Mouse (Mus musculus): ENCODE measurements around the gene Usf3. TPM values are rescaled to one million over a fixed set of nuclear protein-coding genes. Genes with fewer than 3 reads are reported as not detected.

Usf3 gene
- polyA plus RNA-seq, 1 experiment from 2014 or later, result 2.6 TPM

DNA sequence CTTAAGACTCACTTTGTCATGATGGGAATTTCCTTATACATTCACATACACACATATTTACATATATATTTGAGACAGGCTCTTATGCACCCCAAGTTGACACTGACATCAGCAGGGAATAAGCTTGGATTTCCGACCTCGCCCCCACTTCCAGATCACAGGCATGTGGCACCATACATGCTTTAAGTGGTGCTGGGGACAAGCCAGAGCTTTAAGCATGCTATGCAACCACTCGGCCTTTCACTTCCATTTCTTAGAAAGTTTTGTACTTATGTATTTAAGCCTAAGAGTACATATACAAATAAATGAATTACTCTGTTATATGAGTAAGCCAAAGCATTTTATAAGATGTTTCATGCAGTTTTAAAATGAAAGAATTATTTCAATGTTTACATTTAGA lies 39.9 kb upstream of the Usf3 start:
- H3K9ac ChIP-seq (ENCODE audit: low read depth, low read length), result no peak overlapping the region
- H3K4me2 ChIP-seq (ENCODE audit: low read length), result no peak overlapping the region
- ATAC-seq (replicated peaks; ENCODE audit: low FRiP score, low read depth) (no peak), DNase-seq (ENCODE audit: low spot score) (no peak)
- H3K4me3 ChIP-seq (replicated peaks; ENCODE audit: low read depth, low read length), result no peak overlapping the region
- no peak for TF ChIP-seq CTCF (IDR thresholded peaks at IDR 0.05; ENCODE audit: low read depth)
- no peaks in the 10 kb centered on the region for H3K36me3 ChIP-seq (ENCODE audit: insufficient read depth, low read length)
- no peaks in the 10 kb centered on the region for H3K27me3 ChIP-seq (ENCODE audit: insufficient read depth, low read length)
- no peaks in the 10 kb centered on the region for H3K9me3 ChIP-seq (replicated peaks; ENCODE audit: low read length)
- no peak overlapping the region for H3K27ac ChIP-seq
- 85% methylated on average over 3 of the region's 3 CpGs for WGBS
- H3K4me1 ChIP-seq (replicated peaks; ENCODE audit: insufficient read depth, low read length), result 0 out of 2 replicates have a peak, but pooled peaks cover 6% of the 10 kb centered on the region

DNA sequence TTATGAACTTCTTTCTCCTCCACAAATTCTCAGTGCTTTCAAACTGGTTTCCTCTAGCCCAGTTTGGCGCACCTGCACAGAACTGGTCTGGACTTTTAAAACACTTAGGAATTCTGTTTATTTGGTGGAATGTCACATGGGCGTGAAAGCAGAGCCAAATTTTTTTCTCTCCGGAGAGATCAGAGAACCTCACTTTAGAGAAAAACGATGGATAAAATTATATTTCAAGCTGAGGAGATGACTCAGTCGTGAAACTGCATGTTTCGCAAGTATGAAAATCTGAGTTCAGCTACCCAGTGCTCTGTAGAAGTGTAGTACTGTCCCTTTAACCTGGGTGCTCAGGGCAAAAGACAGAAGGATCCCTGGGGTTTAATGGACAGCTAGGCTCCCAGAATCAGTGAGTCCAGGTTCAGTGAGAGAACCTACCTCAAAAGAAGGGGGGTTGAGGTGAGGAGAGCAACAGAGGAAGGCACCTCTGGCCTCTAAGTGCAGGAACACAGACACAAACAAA lies 36.5 kb upstream of the Usf3 start:
- TF ChIP-seq CTCF (IDR thresholded peaks at IDR 0.05; ENCODE audit: low read depth), result no peak
- Histone ChIP-seq H3K27ac (peak overlapping the region; percentile 71), H3K9ac (ENCODE audit: low read depth, low read length) (no peak overlapping the region), H3K4me2 (ENCODE audit: low read length) (peak overlapping the region; percentile 90), H3K9me3 (replicated peaks; ENCODE audit: low read length) (no peaks in the 10 kb centered on the region), H3K4me3 (replicated peaks; ENCODE audit: low read depth, low read length) (0 out of 2 replicates have a peak overlapping the region, but pooled peaks have one; percentile 11), H3K27me3 (ENCODE audit: insufficient read depth, low read length) (no peaks in the 10 kb centered on the region), H3K36me3 (ENCODE audit: insufficient read depth, low read length) (no peaks in the 10 kb centered on the region), H3K4me1 (replicated peaks; ENCODE audit: insufficient read depth, low read length) (0 out of 2 replicates have a peak, but pooled peaks cover 6% of the 10 kb centered on the region)
- 77% methylated on average over 6 of the region's 6 CpGs for WGBS
- ATAC-seq (replicated peaks; ENCODE audit: low FRiP score, low read depth) (no peak), DNase-seq (ENCODE audit: low spot score) (peak; percentile 9)

- peak overlapping the region; percentile 95 for H3K4me3 ChIP-seq (replicated peaks; ENCODE audit: low read depth, low read length)
- ATAC-seq (replicated peaks; ENCODE audit: low FRiP score, low read depth) (no peak), DNase-seq (ENCODE audit: low spot score) (peak; percentile 22)
- under 1% methylated on average over 24 of the region's 24 CpGs for WGBS
- no peaks in the 10 kb centered on the region for H3K27me3 ChIP-seq (ENCODE audit: insufficient read depth, low read length)
- no peaks in the 10 kb centered on the region for H3K9me3 ChIP-seq (replicated peaks; ENCODE audit: low read length)
- no peak for TF ChIP-seq CTCF (IDR thresholded peaks at IDR 0.05; ENCODE audit: low read depth)
- peak overlapping the region; percentile 90 for H3K4me2 ChIP-seq (ENCODE audit: low read length)
- peak overlapping the region; percentile 88 for H3K9ac ChIP-seq (ENCODE audit: low read depth, low read length)
- H3K36me3 ChIP-seq (ENCODE audit: insufficient read depth, low read length), result no peaks in the 10 kb centered on the region
- 0 out of 2 replicates have a peak, but pooled peaks cover 6% of the 10 kb centered on the region for H3K4me1 ChIP-seq (replicated peaks; ENCODE audit: insufficient read depth, low read length)
- peak overlapping the region; percentile 98 for H3K27ac ChIP-seq
These were observed 34.6 kb upstream of the Usf3 start for GRCm38 (mm10) chr16:44138377-44138978.

DNA sequence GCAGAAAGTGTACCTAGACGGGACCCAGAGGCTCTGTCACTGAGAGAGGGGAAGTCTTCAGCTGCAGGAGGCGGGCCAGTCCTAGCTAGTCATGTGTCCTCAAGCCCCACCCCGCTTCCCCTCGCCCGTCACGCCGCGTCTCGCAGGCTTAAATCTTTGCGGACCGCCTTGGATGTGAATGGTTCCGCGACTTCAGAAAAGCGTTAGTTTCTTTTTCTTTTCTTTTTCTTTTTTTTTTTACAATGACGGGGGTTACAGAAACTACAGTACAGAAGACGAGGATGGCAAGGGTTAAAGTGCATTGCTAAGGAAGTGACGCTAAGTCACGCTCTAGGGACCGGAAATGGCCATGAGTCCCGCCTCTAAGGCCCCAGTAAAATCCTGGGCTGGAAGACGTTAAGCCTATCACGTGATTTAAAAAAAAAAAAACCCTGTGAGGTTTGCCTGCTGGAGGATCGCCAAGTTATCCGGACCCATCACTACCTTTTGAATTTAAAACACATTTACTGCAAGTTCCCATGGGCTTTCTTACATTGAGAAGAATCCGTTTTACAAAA lies 34.0 kb upstream of the Usf3 start:
- peak; percentile 82 for ATAC-seq (replicated peaks; ENCODE audit: low FRiP score, low read depth)

GRCm38 (mm10) chr16:44139536-44140185 lies 33.4 kb upstream of the Usf3 start, which contains the start of the genes Atp6v1a and Naa50:
TSS of gene Atp6v1a (minus strand) at chr16:44139705.
TSS of gene Naa50 (plus strand) at chr16:44139830.
- H3K4me2 ChIP-seq (ENCODE audit: low read length), result peak within 1 kb of the TSS; percentile 90
- no peaks in the 10 kb centered on the region for H3K27me3 ChIP-seq (ENCODE audit: insufficient read depth, low read length)
- H3K9me3 ChIP-seq (replicated peaks; ENCODE audit: low read length), result no peaks in the 10 kb centered on the region
- H3K9ac ChIP-seq (ENCODE audit: low read depth, low read length), result peak within 1 kb of the TSS; percentile 88
- WGBS, result under 1% methylated on average over 68 of the region's 71 CpGs
- peak; percentile 98 for DNase-seq (ENCODE audit: low spot score)
- ATAC-seq (replicated peaks; ENCODE audit: low FRiP score, low read depth), result peak; percentile 92
- TF ChIP-seq CTCF (IDR thresholded peaks at IDR 0.05; ENCODE audit: low read depth), result no peak
- peak within 1 kb of the TSS; percentile 95 for H3K4me3 ChIP-seq (replicated peaks; ENCODE audit: low read depth, low read length)
- H3K4me1 ChIP-seq (replicated peaks; ENCODE audit: insufficient read depth, low read length), result 0 out of 2 replicates have a peak, but pooled peaks cover 6% of the 10 kb centered on the region
- peak within 1 kb of the TSS; percentile 98 for H3K27ac ChIP-seq
- H3K36me3 ChIP-seq (ENCODE audit: insufficient read depth, low read length), result no peaks in the 10 kb centered on the region

More for the DNA sequence above, 34.0 kb upstream of the Usf3 start:
- H3K9ac ChIP-seq (ENCODE audit: low read depth, low read length), result peak overlapping the region; percentile 88
- no peak for TF ChIP-seq CTCF (IDR thresholded peaks at IDR 0.05; ENCODE audit: low read depth)
- H3K27ac ChIP-seq, result peak overlapping the region; percentile 98
- peak overlapping the region; percentile 90 for H3K4me2 ChIP-seq (ENCODE audit: low read length)
- no peaks in the 10 kb centered on the region for H3K36me3 ChIP-seq (ENCODE audit: insufficient read depth, low read length)
- H3K27me3 ChIP-seq (ENCODE audit: insufficient read depth, low read length), result no peaks in the 10 kb centered on the region
- under 1% methylated on average over 25 of the region's 25 CpGs for WGBS
- H3K4me3 ChIP-seq (replicated peaks; ENCODE audit: low read depth, low read length), result peak overlapping the region; percentile 95
- no peaks in the 10 kb centered on the region for H3K9me3 ChIP-seq (replicated peaks; ENCODE audit: low read length)
- H3K4me1 ChIP-seq (replicated peaks; ENCODE audit: insufficient read depth, low read length), result 0 out of 2 replicates have a peak, but pooled peaks cover 6% of the 10 kb centered on the region
- peak; percentile 98 for DNase-seq (ENCODE audit: low spot score)

GRCm38 (mm10) chr16:44140186-44140787 lies 32.8 kb upstream of the Usf3 start:
- Histone ChIP-seq H3K4me2 (ENCODE audit: low read length) (peak overlapping the region; percentile 90), H3K27ac (peak overlapping the region; percentile 98), H3K4me3 (replicated peaks; ENCODE audit: low read depth, low read length) (peak overlapping the region; percentile 95), H3K9me3 (replicated peaks; ENCODE audit: low read length) (no peaks in the 10 kb centered on the region), H3K9ac (ENCODE audit: low read depth, low read length) (peak overlapping the region; percentile 88), H3K4me1 (replicated peaks; ENCODE audit: insufficient read depth, low read length) (0 out of 2 replicates have a peak, but pooled peaks cover 6% of the 10 kb centered on the region), H3K36me3 (ENCODE audit: insufficient read depth, low read length) (no peaks in the 10 kb centered on the region), H3K27me3 (ENCODE audit: insufficient read depth, low read length) (no peaks in the 10 kb centered on the region)
- ATAC-seq (replicated peaks; ENCODE audit: low FRiP score, low read depth), result peak; percentile 57
- peak; percentile 94 for DNase-seq (ENCODE audit: low spot score)
- under 1% methylated on average over 38 of the region's 44 CpGs for WGBS
- TF ChIP-seq CTCF (IDR thresholded peaks at IDR 0.05; ENCODE audit: low read depth), result peak; percentile 66
